7 mouse cellular contexts compared by ENCODE assay signal in the genomic region with DNA sequence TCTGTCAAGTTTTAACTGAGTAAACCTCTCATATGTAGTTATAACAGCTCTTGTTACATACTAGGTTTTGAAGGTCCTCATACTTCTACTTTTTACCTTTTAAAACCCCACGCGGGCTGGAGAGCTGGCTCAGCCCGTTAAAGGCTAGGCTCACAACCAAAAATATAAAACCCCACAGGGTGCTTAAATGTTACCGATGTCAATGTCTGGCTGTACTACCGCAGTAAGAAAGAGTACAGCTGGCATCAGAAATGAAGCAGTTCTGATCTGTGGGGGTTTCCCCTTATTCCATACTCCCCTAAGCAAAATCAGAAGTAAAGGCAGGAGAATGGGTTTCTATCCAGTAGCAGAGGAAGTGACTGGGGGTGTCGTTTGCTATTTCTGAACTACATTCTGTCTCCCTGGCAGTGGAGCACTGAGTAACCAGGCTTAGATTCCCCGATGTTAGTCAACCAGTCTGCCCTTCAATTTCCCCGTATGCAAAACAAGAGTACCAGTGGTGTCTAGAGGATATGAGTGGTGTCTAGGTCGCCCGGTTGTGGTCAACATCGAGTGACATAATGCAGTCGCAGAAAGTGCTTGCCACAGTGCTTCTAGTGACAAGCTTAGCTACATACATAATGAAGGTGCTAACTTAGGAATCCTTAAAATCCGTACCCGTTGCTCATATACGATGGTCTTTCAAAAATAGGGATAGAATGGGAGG. TPM values are rescaled to one million over a fixed set of nuclear protein-coding genes. Genes with fewer than 3 reads are reported as not detected.
DNase-seq lines count a peak whose midpoint lies in the region; ATAC-seq lines count a peak whose summit lies in the region.

No protein-coding gene starts in this region.

- no peak for ATAC-seq in embryonic facial prominence, embryonic 14.5 days (ENCODE audit: low read depth)
- no peak for ATAC-seq in hindbrain, embryonic 13.5 days (ENCODE audit: low FRiP score)
- no peak for ATAC-seq in limb, embryonic 13.5 days (ENCODE audit: low FRiP score, low read depth)
- ATAC-seq in midbrain, embryonic 14.5 days (ENCODE audit: low FRiP score, low TSS enrichment), result no peak

- H3K9me3 ChIP-seq in embryonic facial prominence, embryonic 14.5 days (ENCODE audit: control insufficient read depth, low read length), result no peaks in the 10 kb centered on the region
- no peaks in the 10 kb centered on the region for H3K9me3 ChIP-seq in hindbrain, embryonic 13.5 days
- H3K9me3 ChIP-seq in limb, embryonic 13.5 days, result no peaks in the 10 kb centered on the region
- H3K9me3 ChIP-seq in midbrain, embryonic 14.5 days (ENCODE audit: control insufficient read depth, low read length), result no peaks in the 10 kb centered on the region

- H3K36me3 ChIP-seq in embryonic facial prominence, embryonic 14.5 days (ENCODE audit: control insufficient read depth, insufficient read depth, low read length), result no peaks in the 10 kb centered on the region
- H3K36me3 ChIP-seq in hindbrain, embryonic 13.5 days, result no peaks in the 10 kb centered on the region
- no peaks in the 10 kb centered on the region for H3K36me3 ChIP-seq in limb, embryonic 13.5 days
- H3K36me3 ChIP-seq in midbrain, embryonic 14.5 days (ENCODE audit: control insufficient read depth, insufficient read depth, low read length), result no peaks in the 10 kb centered on the region

- H3K4me1 ChIP-seq in embryonic facial prominence, embryonic 14.5 days (ENCODE audit: control insufficient read depth, insufficient read depth, low read length), result peaks cover 20% of the 10 kb centered on the region
- H3K4me1 ChIP-seq in hindbrain, embryonic 13.5 days (replicated peaks), result peaks cover 46% of the 10 kb centered on the region
- H3K4me1 ChIP-seq in limb, embryonic 13.5 days, result peaks cover 30% of the 10 kb centered on the region
- peaks cover 33% of the 10 kb centered on the region for H3K4me1 ChIP-seq in midbrain, embryonic 14.5 days (ENCODE audit: control insufficient read depth, insufficient read depth, low read length)

- H3K27ac ChIP-seq in embryonic facial prominence, embryonic 14.5 days (replicated peaks; ENCODE audit: low read depth, low read length), result no peak overlapping the region
- H3K27ac ChIP-seq in hindbrain, embryonic 13.5 days, result no peak overlapping the region
- no peak overlapping the region for H3K27ac ChIP-seq in limb, embryonic 13.5 days
- no peak overlapping the region for H3K27ac ChIP-seq in midbrain, embryonic 14.5 days (replicated peaks; ENCODE audit: low read depth, low read length)

- H3K4me2 ChIP-seq in embryonic facial prominence, embryonic 14.5 days (ENCODE audit: low read depth, low read length), result peak overlapping the region; percentile 84
- peak overlapping the region; percentile 88 for H3K4me2 ChIP-seq in hindbrain, embryonic 13.5 days
- peak overlapping the region; percentile 99 for H3K4me2 ChIP-seq in limb, embryonic 13.5 days (replicated peaks)
- H3K4me2 ChIP-seq in midbrain, embryonic 14.5 days (ENCODE audit: low read length), result peak overlapping the region; percentile 96

- peak; percentile 77 for DNase-seq in A20 (ENCODE audit: low read depth, low spot score)
- peak; percentile 86 for DNase-seq in CD4-positive helper T cell, adult 2 months (ENCODE audit: low read depth, low spot score)
- DNase-seq in embryonic facial prominence, embryonic 14.5 days (ENCODE audit: low spot score), result no peak
- peak; percentile 21 for DNase-seq in midbrain, embryonic 14.5 days
- peak; percentile 23 for DNase-seq in thymus, postnatal 25 days

- WGBS in embryonic facial prominence, embryonic 14.5 days, result 26% methylated on average over 15 of the region's 15 CpGs
- WGBS in hindbrain, embryonic 13.5 days, result 34% methylated on average over 15 of the region's 15 CpGs
- 24% methylated on average over 15 of the region's 15 CpGs for WGBS in limb, embryonic 13.5 days
- WGBS in midbrain, embryonic 14.5 days, result 36% methylated on average over 15 of the region's 15 CpGs

- peak overlapping the region; percentile 88 for H3K9ac ChIP-seq in embryonic facial prominence, embryonic 14.5 days (ENCODE audit: low read depth, low read length)
- H3K9ac ChIP-seq in hindbrain, embryonic 13.5 days, result peak overlapping the region; percentile 96
- H3K9ac ChIP-seq in limb, embryonic 13.5 days, result peak overlapping the region; percentile 93
- peak overlapping the region; percentile 86 for H3K9ac ChIP-seq in midbrain, embryonic 14.5 days (replicated peaks; ENCODE audit: low read length)

- peak overlapping the region; percentile 87 for H3K4me3 ChIP-seq in embryonic facial prominence, embryonic 14.5 days (ENCODE audit: low read depth, low read length)
- peak overlapping the region; percentile 96 for H3K4me3 ChIP-seq in hindbrain, embryonic 13.5 days
- H3K4me3 ChIP-seq in limb, embryonic 13.5 days, result peak overlapping the region; percentile 90
- H3K4me3 ChIP-seq in midbrain, embryonic 14.5 days (replicated peaks; ENCODE audit: low read depth, low read length), result peak overlapping the region; percentile 88

- no peaks in the 10 kb centered on the region for H3K27me3 ChIP-seq in embryonic facial prominence, embryonic 14.5 days (replicated peaks; ENCODE audit: control insufficient read depth, insufficient read depth, low read length)
- H3K27me3 ChIP-seq in hindbrain, embryonic 13.5 days, result no peaks in the 10 kb centered on the region
- H3K27me3 ChIP-seq in limb, embryonic 13.5 days, result no peaks in the 10 kb centered on the region
- no peaks in the 10 kb centered on the region for H3K27me3 ChIP-seq in midbrain, embryonic 14.5 days (ENCODE audit: control insufficient read depth, insufficient read depth, low read length)

RNA-seq across cellular contexts. Expression of gene Cpd, which starts 1.4 kb away (rescaled TPM):
- polyA plus RNA-seq in embryonic facial prominence, embryonic 14.5 days (2014; fragmentation: Nextera tagmentation; extraction: Ambion mirVana), result 22.7 and 23.2 TPM in 2 replicates
- 5.7 and 6.2 TPM in 2 replicates for polyA plus RNA-seq in hindbrain, embryonic 13.5 days (2015; fragmentation: Nextera tagmentation; extraction: Ambion mirVana)
- 9.8 and 10.3 TPM in 2 replicates for polyA plus RNA-seq in limb, embryonic 13.5 days (2015; fragmentation: Nextera tagmentation; extraction: Ambion mirVana)
- 8.6 and 11.8 TPM in 2 replicates for polyA plus RNA-seq in midbrain, embryonic 14.5 days (2014; fragmentation: Nextera tagmentation; extraction: Ambion mirVana)

RNA-seq across cellular contexts. Expression of gene Tmigd1, which starts 56.5 kb away (rescaled TPM):
- polyA plus RNA-seq in embryonic facial prominence, embryonic 14.5 days (2014; fragmentation: Nextera tagmentation; extraction: Ambion mirVana), result 0.62 and 1.5 TPM in 2 replicates
- polyA plus RNA-seq in hindbrain, embryonic 13.5 days (2015; fragmentation: Nextera tagmentation; extraction: Ambion mirVana), result not detected in 2 replicates
- polyA plus RNA-seq in limb, embryonic 13.5 days (2015; fragmentation: Nextera tagmentation; extraction: Ambion mirVana), result not detected in 2 replicates
- polyA plus RNA-seq in midbrain, embryonic 14.5 days (2014; fragmentation: Nextera tagmentation; extraction: Ambion mirVana), result 0.16 TPM in 1 of 2 replicates, not detected in the other
